Mouse (Mus musculus) urinary bladder, postnatal 25 days (tissue): Measurements from ENCODE around the gene Ripk1.

Experiments used
- DNase-seq: peaks from one replicate; pipeline ENCODE4 v3.0.0; 2022; ENCODE audit warnings: low spot score

Gene Ripk1

GRCm38 (mm10) chr13:34077492-34078271 lies 75.5 kb downstream of the Ripk1 start, which contains the start of gene Tubb2a:
Tubb2a (minus strand) TSS chr13:34078007.
- DNase-seq, result peak; percentile 98

- no peak for DNase-seq
Observed at GRCm38 (mm10) chr13:34078500-34079280, 76.5 kb downstream of the Ripk1 start.

- no peak for DNase-seq
Observed at GRCm38 (mm10) chr13:34079801-34080200, 77.6 kb downstream of the Ripk1 start.

- no peak for DNase-seq
Observed at GRCm38 (mm10) chr13:34081926-34082325, 79.8 kb downstream of the Ripk1 start.

- no peak for DNase-seq
Observed at GRCm38 (mm10) chr13:34084026-34084750, 82.0 kb downstream of the Ripk1 start.
